Mouse (Mus musculus): ENCODE results near the gene Zic5. TPM values are rescaled to one million over a fixed set of nuclear protein-coding genes. Genes with fewer than 3 reads are reported as not detected.

The Zic5 gene
- polyA plus RNA-seq, 1 experiment from 2014 or later: 4.8 TPM

DNA sequence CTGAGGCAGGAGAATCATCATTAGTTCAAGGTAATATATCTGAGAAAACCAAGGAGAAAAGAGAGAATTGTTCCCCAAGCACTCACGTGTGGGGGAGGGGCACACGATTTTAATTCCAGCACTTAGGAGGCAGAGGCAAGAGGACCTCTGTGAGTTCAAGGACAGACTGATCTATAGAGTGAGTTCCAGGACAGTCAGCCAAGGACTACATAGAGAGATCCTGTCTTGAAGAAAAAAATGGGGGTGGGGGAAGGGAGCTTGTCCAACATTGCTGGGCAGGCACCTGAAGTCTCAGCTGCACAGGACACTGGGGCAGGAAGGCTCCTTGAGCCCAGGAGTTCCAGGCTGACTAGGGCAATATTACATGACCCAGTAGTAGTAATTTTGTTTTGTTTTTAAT lies 50.7 kb downstream of the Zic5 start:
- H3K9ac ChIP-seq: no peak overlapping the region
- ATAC-seq (ENCODE audit: insufficient number of reproducible peaks, insufficient read depth, low FRiP score, low TSS enrichment): no peak
- 85% methylated on average over 2 of the region's 2 CpGs for WGBS

DNA sequence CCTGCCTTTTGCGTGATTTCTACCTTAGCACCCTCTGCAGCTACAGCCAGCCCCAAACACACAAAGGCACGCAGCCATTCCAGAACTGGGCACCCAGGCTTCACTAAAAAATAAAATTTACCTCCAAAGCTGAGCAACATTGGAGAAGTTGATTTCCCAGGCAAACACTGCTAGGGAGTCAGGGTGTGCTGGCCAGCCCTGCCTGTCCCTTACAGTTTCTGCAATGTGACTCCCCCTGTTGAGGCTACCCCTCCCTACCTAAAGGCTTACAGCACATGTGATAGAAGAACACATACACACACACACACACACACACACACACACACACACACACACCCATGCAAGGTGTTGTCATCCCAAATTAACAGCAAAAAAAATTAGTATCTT lies 51.9 kb downstream of the Zic5 start:
- Histone ChIP-seq H3K4me2 (replicated peaks) (no peak overlapping the region), H3K9ac (no peak overlapping the region), H3K27ac (peak overlapping the region; percentile 54), H3K4me1 (peaks cover 6% of the 10 kb centered on the region; the same call in 1 of the 2 replicates), H3K9me3 (no peaks in the 10 kb centered on the region), H3K36me3 (no peaks in the 10 kb centered on the region), H3K27me3 (peaks cover 15% of the 10 kb centered on the region), H3K4me3 (no peak overlapping the region)
- ATAC-seq (ENCODE audit: insufficient number of reproducible peaks, insufficient read depth, low FRiP score, low TSS enrichment): no peak
- WGBS: 36% methylated on average over 2 of the region's 2 CpGs

More for the DNA sequence above, 50.7 kb downstream of the Zic5 start:
- Histone ChIP-seq H3K4me1 (peaks cover 6% of the 10 kb centered on the region; the same call in 1 of the 2 replicates), H3K4me3 (no peak overlapping the region), H3K27ac (no peak overlapping the region), H3K27me3 (peaks cover 6% of the 10 kb centered on the region; the same call in 1 of the 2 replicates), H3K4me2 (replicated peaks) (no peak overlapping the region), H3K9me3 (no peaks in the 10 kb centered on the region), H3K36me3 (no peaks in the 10 kb centered on the region)

- Histone ChIP-seq H3K9me3 (no peaks in the 10 kb centered on the region), H3K4me3 (no peak overlapping the region), H3K27me3 (peaks cover 20% of the 10 kb centered on the region), H3K27ac (peak overlapping the region; percentile 54), H3K36me3 (no peaks in the 10 kb centered on the region), H3K4me2 (replicated peaks) (no peak overlapping the region), H3K9ac (no peak overlapping the region), H3K4me1 (peaks cover 6% of the 10 kb centered on the region; the same call in 1 of the 2 replicates)
- WGBS: 19% methylated on average over 2 of the region's 2 CpGs
- no peak for ATAC-seq (ENCODE audit: insufficient number of reproducible peaks, insufficient read depth, low FRiP score, low TSS enrichment)
Observed at GRCm38 (mm10) chr14:122412841-122413541, 52.5 kb downstream of the Zic5 start.

Other genes starting within 250 kb of the Zic5 start
- gene Gm5089, start 14.6 kb downstream of the Zic5 start, polyA plus RNA-seq (2016; fragmentation: Nextera tagmentation; extraction: Ambion mirVana): 0.38 and 0.47 TPM in 2 replicates
- gene Zic2, start 9.8 kb upstream of the Zic5 start, polyA plus RNA-seq (2016; fragmentation: Nextera tagmentation; extraction: Ambion mirVana): 3.7 and 4.9 TPM in 2 replicates
- gene Gm10837, start 24.9 kb upstream of the Zic5 start, polyA plus RNA-seq (2016; fragmentation: Nextera tagmentation; extraction: Ambion mirVana): not detected in 2 replicates
- 35.3 and 36.5 TPM in 2 replicates for gene Pcca, start 68.6 kb upstream of the Zic5 start, polyA plus RNA-seq (2016; fragmentation: Nextera tagmentation; extraction: Ambion mirVana)

Data from embryonic facial prominence, embryonic 12.5 days (tissue).